Mouse (Mus musculus) forelimb bud, embryonic 11.5 days (tissue): ENCODE measurements around the gene Epha2.
A peak's percentile ranks its signal among the peaks of the same experiment; 100 is the strongest.

Source experiments
- DNase-seq: peaks from one replicate; pipeline ENCODE4 v3.0.0-alpha.2; 2012; ENCODE audit warnings: low read depth, low spot score

Epha2 gene

DNA sequence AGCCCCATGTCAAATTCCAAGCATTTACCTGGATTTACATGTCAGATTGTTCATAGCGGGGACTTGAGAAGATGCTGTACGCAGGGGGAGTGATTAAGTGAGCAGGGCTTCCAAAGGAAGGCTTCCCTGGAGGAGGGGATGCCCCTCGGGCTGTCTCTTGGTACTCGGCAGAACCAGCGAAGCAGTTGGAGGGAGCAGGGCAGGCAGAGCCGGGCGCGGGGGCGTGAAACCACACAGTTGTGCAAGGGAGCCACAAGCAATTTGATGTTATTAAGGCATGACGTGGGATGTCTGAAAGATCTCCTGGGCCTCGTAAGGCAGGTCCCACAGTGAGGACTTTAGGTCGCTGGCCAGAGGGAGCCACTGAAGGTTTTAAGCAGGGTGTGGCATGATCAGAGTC is 28.9 kb downstream of the Epha2 start:
- no peak for DNase-seq

- no peak for DNase-seq
These were observed 30.4 kb downstream of the Epha2 start for GRCm38 (mm10) chr4:141331446-141331845.

GRCm38 (mm10) chr4:141332258-141332657 is 31.2 kb downstream of the Epha2 start:
- no peak for DNase-seq

- DNase-seq = no peak
These were observed 33.7 kb downstream of the Epha2 start for GRCm38 (mm10) chr4:141334695-141335094.

DNA sequence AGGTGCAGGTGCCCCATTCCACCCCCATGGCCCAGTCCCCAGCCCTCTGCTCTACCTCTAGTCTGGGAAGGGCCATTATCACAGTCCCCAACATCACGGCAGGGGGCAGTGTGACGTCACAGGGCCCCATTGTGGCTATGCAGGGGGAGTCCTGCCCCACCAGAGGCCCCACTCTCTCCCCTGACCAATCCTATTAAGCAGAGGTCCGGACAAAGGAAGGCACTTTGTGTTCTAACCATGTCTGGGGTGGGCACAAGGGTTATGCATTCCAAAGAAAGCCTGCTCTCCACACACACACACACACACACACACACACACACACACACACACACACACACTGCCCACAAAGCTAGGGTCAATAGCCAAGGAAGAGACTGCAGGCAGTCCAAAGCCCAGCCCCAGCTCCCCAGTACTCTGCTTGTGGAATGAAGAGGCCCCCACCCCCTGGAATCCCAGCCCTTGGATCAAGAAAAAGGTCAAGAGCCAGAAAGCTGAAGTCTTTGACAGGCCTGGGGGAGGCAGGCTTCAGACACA is 34.3 kb downstream of the Epha2 start:
- DNase-seq = no peak

- DNase-seq = no peak
These were observed 35.2 kb downstream of the Epha2 start for GRCm38 (mm10) chr4:141336196-141336595.

GRCm38 (mm10) chr4:141337986-141338385 is 36.9 kb downstream of the Epha2 start:
- peak; percentile 69 for DNase-seq

- DNase-seq = no peak
These were observed 37.8 kb downstream of the Epha2 start for GRCm38 (mm10) chr4:141338853-141339252.

DNA sequence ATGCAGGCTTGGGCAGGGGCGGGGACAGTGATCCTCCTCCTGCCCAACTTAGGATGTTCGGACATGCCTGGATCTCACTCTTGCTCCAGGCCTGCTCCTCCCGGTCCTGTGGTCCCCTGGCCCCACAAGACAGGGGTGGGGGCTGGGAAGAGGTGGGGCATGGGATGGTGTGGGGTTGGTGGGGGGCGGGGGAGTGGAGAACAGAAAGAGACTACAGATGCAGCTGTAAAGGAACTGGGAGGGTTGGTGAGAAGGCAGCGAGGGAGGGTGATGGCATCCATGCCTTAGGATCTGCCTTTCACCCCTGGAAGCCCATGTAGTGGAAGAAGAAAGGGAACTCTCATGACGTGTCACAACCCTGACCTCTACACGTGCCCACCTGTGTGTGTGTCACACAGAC is 40.4 kb downstream of the Epha2 start:
- no peak for DNase-seq

DNA sequence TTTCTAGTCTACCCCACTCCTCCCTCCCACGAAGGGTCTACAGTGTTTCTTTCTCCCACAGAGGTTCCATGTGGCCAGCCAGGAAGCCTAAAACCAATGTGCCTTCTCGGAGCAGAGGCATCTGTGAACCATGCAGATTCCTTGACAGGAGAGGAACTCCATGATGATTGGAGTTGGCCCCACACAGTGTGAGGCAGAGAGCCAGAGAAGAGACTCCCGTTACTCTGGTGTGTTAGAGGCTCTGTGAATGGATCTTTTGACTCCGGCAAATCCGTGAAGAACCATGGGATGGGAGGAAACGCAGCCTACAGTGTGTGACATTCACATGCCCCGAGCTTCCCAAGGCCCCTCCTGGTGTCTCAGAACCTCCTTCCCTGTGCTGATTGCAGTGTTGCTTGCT is 42.5 kb downstream of the Epha2 start:
- no peak for DNase-seq

GRCm38 (mm10) chr4:141345219-141345618 is 44.2 kb downstream of the Epha2 start:
- no peak for DNase-seq

DNA sequence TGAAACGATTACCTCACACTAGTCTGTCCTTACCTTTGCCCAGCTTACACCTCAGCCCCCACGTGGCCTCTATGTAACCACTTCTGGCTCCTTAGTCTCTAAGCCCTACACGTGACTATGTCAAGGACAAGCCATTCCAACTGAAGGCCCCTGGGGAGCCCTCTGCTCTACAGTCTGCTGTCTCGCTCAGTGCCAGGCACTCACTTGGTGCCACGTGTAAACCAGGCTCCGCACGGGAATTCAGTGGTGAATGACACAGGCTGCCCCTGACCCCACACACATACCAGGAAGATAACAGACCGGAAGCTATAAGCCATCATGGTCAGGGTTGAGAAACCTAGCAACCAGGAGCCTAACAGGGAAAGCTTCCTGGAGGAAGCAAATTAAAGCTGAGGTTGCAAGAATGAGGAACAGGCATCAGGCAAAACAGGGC is 46.3 kb downstream of the Epha2 start:
- DNase-seq = no peak

- no peak for DNase-seq
These were observed 47.6 kb downstream of the Epha2 start for GRCm38 (mm10) chr4:141348616-141349015.

GRCm38 (mm10) chr4:141350015-141350414 is 49.0 kb downstream of the Epha2 start:
- DNase-seq = no peak

- no peak for DNase-seq
These were observed 50.9 kb downstream of the Epha2 start for GRCm38 (mm10) chr4:141351972-141352371.

DNA sequence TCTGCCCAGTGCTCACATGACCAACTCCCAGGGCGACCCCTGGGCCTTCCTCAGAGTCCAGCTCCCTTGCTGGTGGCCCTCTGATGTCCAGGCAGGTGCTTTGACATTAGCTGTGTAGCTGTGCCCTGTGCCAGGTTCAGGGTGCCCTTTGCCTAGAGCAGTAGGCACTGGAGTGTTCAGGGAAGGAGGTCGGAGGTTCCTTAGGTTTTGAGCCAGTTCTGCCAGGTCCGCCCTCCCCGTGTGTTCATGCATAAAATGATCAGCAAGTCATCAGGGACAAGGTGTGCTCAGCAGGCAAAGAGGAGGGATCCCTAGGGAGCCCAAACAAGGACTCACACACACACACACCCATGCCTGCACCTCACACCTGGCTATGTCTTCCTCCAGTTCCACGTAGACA is 51.9 kb downstream of the Epha2 start:
- no peak for DNase-seq

DNA sequence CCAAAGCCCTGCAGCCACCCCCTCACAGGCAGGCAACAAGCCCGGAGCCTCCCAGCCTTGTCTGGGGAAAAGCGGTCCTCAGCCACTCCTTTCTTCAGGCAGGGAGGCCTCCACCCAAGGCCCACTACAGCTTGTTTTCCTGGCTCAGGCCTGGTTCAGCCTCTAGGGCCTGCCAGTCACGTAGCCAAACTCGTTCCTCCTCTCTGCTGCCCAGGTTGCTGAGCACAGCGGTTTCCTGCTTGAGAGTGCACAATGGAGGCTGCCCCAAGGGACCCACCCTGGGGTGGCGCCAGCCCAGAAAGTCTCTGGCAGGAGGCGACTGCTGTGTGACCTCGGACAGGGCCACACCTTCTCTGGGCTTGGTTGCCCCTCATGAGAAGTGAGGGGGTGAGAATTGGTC is 52.8 kb downstream of the Epha2 start:
- no peak for DNase-seq

DNA sequence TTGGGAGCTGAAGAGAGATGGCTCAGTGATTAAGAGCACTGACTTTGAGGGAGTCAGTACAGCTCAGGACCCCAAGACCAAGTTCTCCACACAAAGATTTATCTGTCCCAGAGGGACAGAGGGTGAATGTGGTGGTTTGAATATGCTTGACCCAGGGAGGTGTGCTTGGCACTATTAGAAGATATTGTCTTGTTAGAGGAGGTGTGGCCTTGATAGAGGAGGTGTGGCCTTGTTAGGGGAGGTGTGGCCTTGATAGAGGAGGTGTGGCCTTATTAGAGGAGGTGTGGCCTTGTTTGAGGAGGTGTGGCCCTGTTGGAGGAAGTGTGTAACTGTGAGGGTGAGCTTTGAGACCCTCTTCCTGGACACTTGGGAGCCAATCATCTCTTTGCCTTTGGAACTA is 56.8 kb downstream of the Epha2 start:
- DNase-seq = no peak

GRCm38 (mm10) chr4:141359222-141359621 is 58.2 kb downstream of the Epha2 start:
- no peak for DNase-seq

DNA sequence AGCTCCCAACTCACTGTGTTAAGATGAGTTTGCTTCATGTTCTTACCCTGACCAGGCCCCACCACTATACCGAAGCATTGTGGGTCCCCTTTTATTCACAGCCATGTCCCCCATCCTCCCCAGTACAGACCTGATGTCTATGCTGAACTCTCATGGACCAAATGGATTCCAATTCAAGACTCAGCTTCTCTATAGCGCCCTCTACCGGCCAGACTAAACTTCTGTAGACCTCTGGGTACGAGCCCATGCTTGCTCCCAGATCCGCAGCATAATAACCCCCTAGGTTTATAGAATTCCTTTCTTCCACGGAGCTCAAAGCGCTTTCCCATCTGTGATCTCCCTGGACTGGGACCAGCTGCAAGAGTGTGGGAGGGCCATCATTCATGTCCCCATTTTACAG is 59.8 kb downstream of the Epha2 start:
- DNase-seq = peak; percentile 69

GRCm38 (mm10) chr4:141362937-141363548 is 62.0 kb downstream of the Epha2 start:
- DNase-seq = peak; percentile 80

GRCm38 (mm10) chr4:141365126-141365525 is 64.1 kb downstream of the Epha2 start:
- DNase-seq = no peak

GRCm38 (mm10) chr4:141365876-141366275 is 64.8 kb downstream of the Epha2 start:
- DNase-seq = no peak
